Mouse (Mus musculus): ENCODE measurements around the gene Socs5. TPM values are rescaled to one million over a fixed set of nuclear protein-coding genes. Genes with fewer than 3 reads are reported as not detected.

The Socs5 gene
- total and polyA plus RNA-seq, 2 experiments from 2014 or later: 13.0 to 21.3 TPM

- H3K27ac ChIP-seq (ENCODE audit: low read depth, low read length): no peak overlapping the region
- no peak for ATAC-seq (ENCODE audit: low FRiP score)
- H3K4me3 ChIP-seq (ENCODE audit: low read depth, low read length): no peak overlapping the region
- no peak for DNase-seq (ENCODE audit: low spot score)
- WGBS: 70% methylated on average over 3 of the region's 3 CpGs
- no peaks in the 10 kb centered on the region for H3K4me1 ChIP-seq (ENCODE audit: insufficient read depth, low read length)
- no peaks in the 10 kb centered on the region for H3K27me3 ChIP-seq (ENCODE audit: insufficient read depth, low read length)
- H3K36me3 ChIP-seq (ENCODE audit: insufficient read depth, low read length): no peaks in the 10 kb centered on the region
- H3K9ac ChIP-seq (replicated peaks; ENCODE audit: low read length, poor library complexity, severe bottlenecking): no peak overlapping the region
- H3K4me2 ChIP-seq (ENCODE audit: low read depth, low read length, poor library complexity, severe bottlenecking): no peak overlapping the region
- H3K9me3 ChIP-seq (ENCODE audit: low read length): no peaks in the 10 kb centered on the region
- TF ChIP-seq CTCF (IDR thresholded peaks at IDR 0.05): no peak
Observed at GRCm38 (mm10) chr17:87160270-87160669, 52.8 kb downstream of the Socs5 start.

GRCm38 (mm10) chr17:87164312-87164922 lies 56.9 kb downstream of the Socs5 start:
- TF ChIP-seq CTCF (IDR thresholded peaks at IDR 0.05): no peak
- Histone ChIP-seq H3K4me1 (ENCODE audit: insufficient read depth, low read length) (no peaks in the 10 kb centered on the region), H3K36me3 (ENCODE audit: insufficient read depth, low read length) (no peaks in the 10 kb centered on the region), H3K9ac (replicated peaks; ENCODE audit: low read length, poor library complexity, severe bottlenecking) (no peak overlapping the region), H3K4me2 (ENCODE audit: low read depth, low read length, poor library complexity, severe bottlenecking) (no peak overlapping the region), H3K27me3 (ENCODE audit: insufficient read depth, low read length) (no peaks in the 10 kb centered on the region), H3K4me3 (ENCODE audit: low read depth, low read length) (no peak overlapping the region), H3K27ac (ENCODE audit: low read depth, low read length) (no peak overlapping the region), H3K9me3 (ENCODE audit: low read length) (no peaks in the 10 kb centered on the region)
- DNase-seq (ENCODE audit: low spot score) (no peak), ATAC-seq (ENCODE audit: low FRiP score) (no peak)
- WGBS: 88% methylated on average over 7 of the region's 7 CpGs

GRCm38 (mm10) chr17:87167407-87167806 lies 59.9 kb downstream of the Socs5 start:
- ATAC-seq (ENCODE audit: low FRiP score): no peak
- 93% methylated on average over 5 of the region's 5 CpGs for WGBS
- H3K4me3 ChIP-seq (ENCODE audit: low read depth, low read length): no peak overlapping the region

GRCm38 (mm10) chr17:87169076-87169475 lies 61.6 kb downstream of the Socs5 start:
- no peak overlapping the region for H3K9ac ChIP-seq (replicated peaks; ENCODE audit: low read length, poor library complexity, severe bottlenecking)
- no peak overlapping the region for H3K4me2 ChIP-seq (ENCODE audit: low read depth, low read length, poor library complexity, severe bottlenecking)
- H3K4me1 ChIP-seq (ENCODE audit: insufficient read depth, low read length): no peaks in the 10 kb centered on the region
- DNase-seq (ENCODE audit: low spot score) (no peak), ATAC-seq (ENCODE audit: low FRiP score) (no peak)
- H3K27ac ChIP-seq (ENCODE audit: low read depth, low read length): no peak overlapping the region
- no peaks in the 10 kb centered on the region for H3K27me3 ChIP-seq (ENCODE audit: insufficient read depth, low read length)
- H3K4me3 ChIP-seq (ENCODE audit: low read depth, low read length): no peak overlapping the region
- 0 out of 2 replicates have a peak, but pooled peaks cover 3% of the 10 kb centered on the region for H3K9me3 ChIP-seq (ENCODE audit: low read length)
- WGBS: 29% methylated on average over 3 of the region's 3 CpGs
- TF ChIP-seq CTCF (IDR thresholded peaks at IDR 0.05): no peak
- no peaks in the 10 kb centered on the region for H3K36me3 ChIP-seq (ENCODE audit: insufficient read depth, low read length)

More at GRCm38 (mm10) chr17:87167407-87167806, 59.9 kb downstream of the Socs5 start:
- Histone ChIP-seq H3K27ac (ENCODE audit: low read depth, low read length) (no peak overlapping the region), H3K9ac (replicated peaks; ENCODE audit: low read length, poor library complexity, severe bottlenecking) (no peak overlapping the region), H3K36me3 (ENCODE audit: insufficient read depth, low read length) (no peaks in the 10 kb centered on the region), H3K4me2 (ENCODE audit: low read depth, low read length, poor library complexity, severe bottlenecking) (no peak overlapping the region), H3K27me3 (ENCODE audit: insufficient read depth, low read length) (no peaks in the 10 kb centered on the region), H3K4me1 (ENCODE audit: insufficient read depth, low read length) (no peaks in the 10 kb centered on the region), H3K9me3 (ENCODE audit: low read length) (no peaks in the 10 kb centered on the region)
- no peak for DNase-seq (ENCODE audit: low spot score)
- no peak for TF ChIP-seq CTCF (IDR thresholded peaks at IDR 0.05)

GRCm38 (mm10) chr17:87170364-87170763 lies 62.9 kb downstream of the Socs5 start:
- 60% methylated on average over 5 of the region's 5 CpGs for WGBS
- no peak for DNase-seq (ENCODE audit: low spot score)
- Histone ChIP-seq H3K9ac (replicated peaks; ENCODE audit: low read length, poor library complexity, severe bottlenecking) (no peak overlapping the region), H3K4me3 (ENCODE audit: low read depth, low read length) (no peak overlapping the region), H3K36me3 (ENCODE audit: insufficient read depth, low read length) (no peaks in the 10 kb centered on the region), H3K4me1 (ENCODE audit: insufficient read depth, low read length) (no peaks in the 10 kb centered on the region), H3K4me2 (ENCODE audit: low read depth, low read length, poor library complexity, severe bottlenecking) (no peak overlapping the region), H3K27me3 (ENCODE audit: insufficient read depth, low read length) (no peaks in the 10 kb centered on the region), H3K9me3 (ENCODE audit: low read length) (0 out of 2 replicates have a peak, but pooled peaks cover 3% of the 10 kb centered on the region), H3K27ac (ENCODE audit: low read depth, low read length) (no peak overlapping the region)
- ATAC-seq (ENCODE audit: low FRiP score): no peak
- no peak for TF ChIP-seq CTCF (IDR thresholded peaks at IDR 0.05)

GRCm38 (mm10) chr17:87172031-87172430 lies 64.6 kb downstream of the Socs5 start:
- no peak for ATAC-seq (ENCODE audit: low FRiP score)
- H3K27ac ChIP-seq (ENCODE audit: low read depth, low read length): no peak overlapping the region
- TF ChIP-seq CTCF (IDR thresholded peaks at IDR 0.05): no peak
- 0 out of 2 replicates have a peak, but pooled peaks cover 3% of the 10 kb centered on the region for H3K9me3 ChIP-seq (ENCODE audit: low read length)
- H3K4me1 ChIP-seq (ENCODE audit: insufficient read depth, low read length): no peaks in the 10 kb centered on the region
- DNase-seq (ENCODE audit: low spot score): no peak
- H3K27me3 ChIP-seq (ENCODE audit: insufficient read depth, low read length): no peaks in the 10 kb centered on the region
- H3K4me2 ChIP-seq (ENCODE audit: low read depth, low read length, poor library complexity, severe bottlenecking): no peak overlapping the region
- H3K36me3 ChIP-seq (ENCODE audit: insufficient read depth, low read length): no peaks in the 10 kb centered on the region
- H3K9ac ChIP-seq (replicated peaks; ENCODE audit: low read length, poor library complexity, severe bottlenecking): no peak overlapping the region
- no peak overlapping the region for H3K4me3 ChIP-seq (ENCODE audit: low read depth, low read length)
- WGBS: 51% methylated on average over 3 of the region's 3 CpGs
